Mouse (Mus musculus) myocyte (in vitro differentiated cells): ENCODE results near the gene Rhbdf2.

Experiments used
- CEBPB ChIP-seq: IDR thresholded peaks from 2 replicates; pipeline ENCODE4 v1.6.1; 2011; ENCODE audit warnings: mild to moderate bottlenecking, moderate library complexity; ENCODE audit not compliant: poor library complexity, insufficient read depth, severe bottlenecking
- E2F4 ChIP-seq: IDR thresholded peaks from one replicate; pipeline ENCODE4 v1.6.1; 2011; ENCODE audit warnings: mild to moderate bottlenecking, control low read depth, moderate library complexity; ENCODE audit not compliant: insufficient read depth
- MAX ChIP-seq: IDR thresholded peaks from one replicate; pipeline ENCODE4 v1.6.1; 2011; ENCODE audit warnings: low read depth, mild to moderate bottlenecking, control low read depth
- MYOD1 ChIP-seq, 3 experiments: IDR thresholded peaks; one replicate each; pipeline ENCODE4 v1.6.1; 2011; ENCODE audit warnings: control low read depth in 2 of 3, low read depth in 2 of 3, mild to moderate bottlenecking in 2 of 3, moderate library complexity in 1 of 3; ENCODE audit not compliant: insufficient read length in 2 of 3, control insufficient read depth in 1 of 3
- MYOG ChIP-seq, 3 experiments: IDR thresholded peaks; one replicate each; pipeline ENCODE4 v1.6.1; 2011; ENCODE audit warnings: control low read depth in 2 of 3, low read depth in 2 of 3, mild to moderate bottlenecking in 2 of 3; ENCODE audit not compliant: insufficient read length in 2 of 3, control insufficient read depth in 1 of 3, insufficient read depth in 1 of 3
- POLR2A ChIP-seq: IDR thresholded peaks from one replicate; pipeline ENCODE4 v1.6.1; 2011; ENCODE audit warnings: low read depth, mild to moderate bottlenecking, control low read depth, moderate library complexity; ENCODE audit not compliant: insufficient read length
- POLR2AphosphoS2 ChIP-seq: IDR thresholded peaks from one replicate; pipeline ENCODE4 v1.6.1; 2011; ENCODE audit warnings: low read depth, control low read depth; ENCODE audit not compliant: insufficient read length
- REST ChIP-seq: IDR thresholded peaks from one replicate; pipeline ENCODE4 v1.6.1; 2011; ENCODE audit warnings: mild to moderate bottlenecking, control low read depth, moderate library complexity; ENCODE audit not compliant: insufficient read depth, insufficient read length
- SRF ChIP-seq: IDR thresholded peaks from one replicate; pipeline ENCODE4 v1.6.1; 2011; ENCODE audit warnings: low read depth; ENCODE audit not compliant: control insufficient read depth, insufficient read length
- TCF12 ChIP-seq: IDR thresholded peaks from one replicate; pipeline ENCODE4 v1.6.1; 2011; ENCODE audit warnings: mild to moderate bottlenecking, control low read depth; ENCODE audit not compliant: poor library complexity, insufficient read depth, severe bottlenecking
- TCF3 ChIP-seq: IDR thresholded peaks from one replicate; pipeline ENCODE4 v1.6.1; 2011; ENCODE audit warnings: low read depth, control low read depth; ENCODE audit not compliant: insufficient read length
- USF1 ChIP-seq: IDR thresholded peaks from one replicate; pipeline ENCODE4 v1.6.1; 2011; ENCODE audit warnings: low read depth, mild to moderate bottlenecking, control low read depth, moderate library complexity

- no peak for TF ChIP-seq POLR2AphosphoS2
- TF ChIP-seq USF1: no peak
- TF ChIP-seq TCF12: no peak
- TF ChIP-seq POLR2A: no peak
- no peak for TF ChIP-seq CEBPB
- no peak for TF ChIP-seq MYOG (IDR thresholded peaks at IDR 0.05; ENCODE audit: control insufficient read depth in 1 of 3, insufficient read depth in 1 of 3, insufficient read length in 2 of 3, low read depth in 2 of 3)
- TF ChIP-seq MAX: no peak
- TF ChIP-seq E2F4: no peak
- TF ChIP-seq MYOD1 (IDR thresholded peaks at IDR 0.05; ENCODE audit: control insufficient read depth in 1 of 3, insufficient read length in 2 of 3, low read depth in 2 of 3): no peak
- no peak for TF ChIP-seq TCF3
- TF ChIP-seq SRF: no peak
- no peak for TF ChIP-seq REST
These were observed 28.6 kb downstream of the Rhbdf2 start for GRCm38 (mm10) chr11:116598193-116598592.
